Mouse (Mus musculus) embryo, embryonic 11 days (tissue): ENCODE results near the gene Ror1.
A peak's percentile ranks its signal among the peaks of the same experiment; 100 is the strongest.

ENCODE experiments used
- DNase-seq: peaks from one replicate; pipeline ENCODE4 v3.0.0-alpha.2; 2015

Gene Ror1

DNA sequence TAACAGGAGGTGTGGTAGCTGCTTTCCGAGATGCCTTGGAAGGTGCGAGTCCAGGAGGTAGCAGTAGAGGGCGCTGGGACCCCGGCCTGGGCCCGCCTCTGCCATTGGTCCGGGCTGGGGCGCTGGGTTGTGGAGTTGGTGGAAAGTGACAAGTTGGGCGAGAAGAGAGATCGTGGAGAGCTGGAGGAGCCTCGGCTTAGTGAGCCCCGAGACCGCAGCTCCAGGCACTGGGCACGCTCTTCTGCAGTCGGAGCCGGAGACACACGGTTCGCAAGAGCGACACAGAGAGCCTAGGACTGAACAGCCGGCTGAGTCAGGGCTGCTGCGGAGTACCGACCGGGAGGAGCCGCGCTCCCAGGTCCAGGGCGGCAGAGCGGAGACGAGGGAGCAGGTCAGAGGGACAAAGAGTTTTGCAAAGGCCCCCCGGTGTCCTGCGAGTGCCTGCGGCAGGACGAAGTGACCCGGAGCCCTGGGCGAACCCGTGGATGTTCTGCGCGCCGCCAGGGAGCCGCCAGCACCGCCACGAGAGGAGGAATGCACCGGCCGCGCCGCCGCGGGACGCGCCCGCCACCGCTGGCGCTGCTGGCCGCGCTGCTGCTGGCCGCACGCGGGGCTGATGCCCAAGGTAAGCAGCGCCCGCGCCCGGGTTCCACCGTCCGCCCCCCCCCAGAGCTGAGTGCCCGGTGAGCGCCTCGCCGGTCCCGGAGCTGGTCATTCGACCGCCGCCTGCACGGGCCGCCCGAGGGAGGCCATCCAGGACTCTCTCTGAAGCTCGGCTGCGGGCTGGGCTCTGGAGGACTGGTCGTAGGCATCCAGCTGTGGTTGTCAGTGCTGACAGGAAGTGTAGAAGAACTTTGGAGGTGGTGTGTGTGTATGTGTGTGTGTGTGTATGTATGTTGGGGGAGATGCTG lies at the start of gene Ror1:
TSS of gene Ror1 (plus strand) at position 107 of the 911 bp plus-strand sequence.
- DNase-seq: peak; percentile 91

DNA sequence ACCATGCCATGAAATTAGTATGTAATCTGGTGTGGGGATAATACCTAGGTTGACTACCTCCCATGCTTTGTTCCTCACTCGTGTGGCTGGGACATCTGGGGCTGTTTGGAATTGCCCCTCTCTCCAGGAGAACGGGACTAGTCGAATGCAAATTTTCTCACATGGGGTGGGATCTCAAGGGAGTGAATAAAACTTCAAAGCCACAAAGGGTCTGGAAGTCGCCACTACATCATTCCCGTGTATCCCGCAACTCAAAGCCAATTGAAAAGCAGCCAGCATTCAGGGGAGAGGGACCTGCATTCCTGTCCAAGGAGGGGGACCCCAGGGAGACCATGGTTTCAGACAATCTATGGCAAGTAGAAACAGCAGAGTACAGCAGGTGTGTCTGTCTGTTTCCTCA lies 48.5 kb upstream of the Ror1 start:
- no peak for DNase-seq

DNA sequence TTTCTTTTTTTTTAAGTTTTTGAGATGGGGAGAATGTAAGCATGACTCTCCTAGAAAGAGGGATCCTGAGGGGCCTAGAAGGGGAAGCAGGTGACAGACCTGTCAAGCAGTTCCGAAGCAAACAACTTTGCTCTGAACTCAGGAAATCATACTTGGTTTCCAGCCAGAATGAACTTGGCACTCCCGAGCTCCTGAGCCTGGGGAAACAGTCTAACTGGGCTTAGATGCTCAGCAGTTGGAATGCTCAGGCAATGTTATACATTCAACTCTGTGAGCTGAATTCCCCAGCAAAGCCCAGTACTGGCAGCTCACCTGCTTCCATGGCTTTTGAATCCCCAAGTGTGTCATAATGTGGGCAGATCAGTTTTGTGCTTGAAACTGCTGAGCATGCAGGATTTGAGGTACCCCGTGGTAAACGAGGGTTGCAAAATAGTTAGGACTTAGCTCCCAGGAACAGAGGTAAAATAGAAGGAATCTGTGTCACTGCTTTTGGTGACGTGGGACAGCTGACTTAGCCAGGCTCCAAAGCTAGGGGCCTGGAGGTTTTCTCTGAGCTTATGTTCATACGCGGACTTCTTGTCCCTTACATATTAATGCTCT lies 47.1 kb upstream of the Ror1 start:
- DNase-seq: no peak

DNA sequence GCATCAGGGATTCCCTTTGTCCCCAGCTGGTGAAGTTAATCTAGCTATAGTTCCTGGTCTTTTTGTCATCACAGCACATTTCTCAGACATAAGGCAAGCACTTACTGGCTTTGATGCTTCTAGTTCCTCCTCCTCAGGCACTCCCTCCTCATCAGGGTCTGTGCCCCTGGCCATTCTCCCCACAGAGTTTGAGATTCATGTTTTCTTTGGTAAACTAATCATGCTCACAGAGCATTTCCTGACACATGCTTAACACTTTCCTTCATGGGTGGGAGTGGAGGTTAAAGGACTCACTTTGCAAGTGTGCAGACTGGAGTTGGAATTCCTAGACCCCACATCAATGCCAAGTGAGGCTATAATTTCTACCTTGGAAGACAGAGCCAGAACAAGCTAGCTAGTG lies 43.8 kb upstream of the Ror1 start:
- no peak for DNase-seq

DNA sequence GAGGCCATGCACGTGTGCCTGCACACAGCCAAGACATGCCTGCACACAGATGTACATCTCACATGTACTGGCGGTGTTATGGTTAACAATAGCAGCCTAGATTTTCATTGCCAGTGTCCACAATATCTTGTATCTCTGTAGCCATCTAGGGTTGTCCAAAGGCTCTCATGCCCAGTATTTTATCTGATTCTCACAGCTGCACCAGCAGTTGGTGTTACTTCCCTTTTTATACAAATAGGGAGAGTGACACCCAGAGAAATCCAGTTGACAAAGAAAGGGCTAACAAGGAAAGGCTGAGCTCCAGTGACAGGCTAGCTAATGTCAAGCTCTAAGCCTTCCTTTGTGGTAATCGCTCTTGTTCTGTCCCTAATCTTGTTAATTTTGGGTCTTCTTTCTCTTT lies 43.3 kb upstream of the Ror1 start:
- no peak for DNase-seq

DNA sequence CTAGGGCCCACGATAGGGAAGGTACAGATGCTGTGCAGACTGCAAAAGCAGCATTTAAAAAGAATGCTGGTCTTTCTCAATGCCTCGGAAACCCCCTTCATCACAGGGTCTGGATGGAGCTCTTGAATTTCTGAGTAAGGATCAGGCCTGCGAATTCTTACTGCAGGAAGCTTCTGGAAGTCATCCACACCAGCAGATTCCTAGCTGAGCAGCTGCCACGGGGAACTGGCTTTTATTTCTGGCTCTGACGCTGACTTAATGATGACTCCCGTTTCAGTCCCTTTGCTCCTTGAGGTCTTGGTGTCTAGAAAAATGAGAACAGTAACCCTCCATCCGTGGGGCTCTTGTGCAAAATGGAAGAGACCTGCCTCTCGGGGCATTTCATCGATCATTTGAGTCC lies 39.5 kb upstream of the Ror1 start:
- DNase-seq: no peak

DNA sequence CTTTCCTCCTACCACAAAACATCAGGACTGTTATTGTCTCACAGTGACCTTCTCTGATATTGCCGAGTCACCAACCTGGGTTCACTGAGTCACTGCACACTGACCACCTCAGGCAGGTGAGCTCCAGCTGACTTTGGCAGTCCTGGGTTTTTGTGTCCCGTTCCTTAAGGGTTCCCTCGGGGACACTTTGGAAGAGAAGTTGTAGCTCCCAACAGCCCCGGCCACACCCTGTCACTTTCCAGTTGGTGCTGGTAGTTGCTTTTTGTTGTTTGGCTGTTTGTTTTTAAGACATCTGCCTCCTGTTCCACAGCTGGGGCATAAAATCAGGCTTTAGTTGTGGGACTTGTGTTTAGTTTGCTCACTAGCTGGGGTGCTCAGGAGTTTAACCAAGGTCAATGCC lies 39.1 kb upstream of the Ror1 start:
- DNase-seq: no peak

DNA sequence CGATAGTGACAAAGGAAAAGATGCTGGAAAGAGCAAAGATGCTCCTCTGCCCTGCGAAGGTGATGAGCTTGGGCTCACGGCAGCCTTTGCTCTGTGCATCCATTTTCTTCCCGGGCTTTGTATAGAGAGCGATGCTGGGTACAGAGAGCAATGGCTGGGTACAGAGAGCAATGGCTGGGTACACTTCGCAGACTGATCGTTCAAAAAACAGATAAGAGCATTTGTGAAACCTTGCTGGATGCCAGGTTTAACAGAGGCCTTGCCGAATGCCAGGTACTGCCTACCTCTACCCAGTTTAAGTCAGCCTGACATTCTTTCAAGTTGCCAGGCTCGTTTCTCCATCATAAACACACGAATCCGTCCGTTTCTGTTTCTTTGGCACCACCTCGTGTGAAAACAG lies 38.2 kb upstream of the Ror1 start:
- no peak for DNase-seq

DNA sequence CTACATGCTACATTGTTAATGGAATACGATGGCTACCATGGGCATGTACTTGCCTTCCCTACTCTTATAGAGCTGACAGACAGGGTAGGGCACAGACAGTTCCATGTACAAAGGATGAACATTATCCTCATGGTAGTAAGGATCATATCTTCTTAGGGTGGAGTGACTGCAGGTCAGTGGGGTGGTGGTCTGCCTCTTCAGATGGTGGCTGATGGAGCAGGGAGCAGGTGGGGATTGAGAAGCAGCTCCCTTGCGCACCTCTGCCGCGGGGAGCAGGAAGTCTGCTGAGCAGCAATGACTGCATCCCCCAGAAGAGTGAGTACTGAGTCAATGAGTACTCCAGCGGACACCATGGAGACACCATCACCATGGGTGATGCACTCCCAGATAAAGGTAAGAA lies 37.0 kb upstream of the Ror1 start:
- no peak for DNase-seq

DNA sequence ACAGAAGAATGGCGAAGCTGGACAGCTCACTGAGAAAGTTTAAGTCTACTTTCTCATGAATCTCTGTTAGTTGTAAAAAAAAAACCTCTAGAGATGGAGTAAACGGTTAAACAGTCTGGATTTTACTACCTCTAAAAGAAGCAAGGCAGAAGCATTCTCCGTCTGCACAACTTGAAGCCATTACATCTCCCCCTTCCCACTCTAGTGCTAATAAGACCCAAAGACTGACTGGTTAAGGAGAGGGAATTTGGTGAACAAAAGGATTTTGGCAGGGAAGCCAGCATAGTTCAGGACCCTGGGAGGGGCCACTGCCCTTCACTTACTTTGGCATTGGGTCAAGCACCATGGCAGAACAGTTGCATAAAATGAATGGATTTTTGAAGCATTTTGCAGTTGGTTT lies 35.8 kb upstream of the Ror1 start:
- no peak for DNase-seq

DNA sequence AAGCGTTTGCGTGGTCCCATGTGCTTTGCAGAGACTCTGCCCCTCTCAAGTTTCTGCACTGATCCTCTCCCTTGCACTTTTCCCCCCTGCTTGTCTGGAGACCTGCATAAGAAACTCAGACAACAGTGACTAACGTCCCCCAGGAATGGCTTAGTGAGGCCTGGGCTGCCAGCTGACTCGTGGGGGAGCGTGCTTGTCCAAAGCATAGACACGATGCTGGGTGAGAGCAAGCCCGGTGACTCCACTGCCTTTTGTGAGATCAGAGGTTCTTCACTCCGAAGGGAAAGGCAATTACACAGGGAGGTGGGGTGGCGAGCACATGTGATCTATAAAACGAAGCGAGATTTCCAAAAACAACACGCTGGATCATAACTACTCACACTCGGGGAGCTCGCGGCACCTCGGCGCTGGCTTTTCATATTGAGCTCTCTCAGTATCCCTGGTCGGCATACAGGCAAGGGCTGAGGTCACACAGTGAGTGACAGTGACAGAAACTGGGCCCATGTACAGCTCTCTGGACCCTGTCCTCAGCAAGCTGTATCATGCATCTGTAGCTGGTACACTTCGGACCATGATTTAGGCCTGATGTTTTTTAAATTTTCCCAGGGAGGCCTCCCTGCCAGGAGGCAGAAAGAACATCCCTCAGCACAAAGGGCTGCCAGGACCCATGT lies 34.1 kb upstream of the Ror1 start:
- DNase-seq: no peak

DNA sequence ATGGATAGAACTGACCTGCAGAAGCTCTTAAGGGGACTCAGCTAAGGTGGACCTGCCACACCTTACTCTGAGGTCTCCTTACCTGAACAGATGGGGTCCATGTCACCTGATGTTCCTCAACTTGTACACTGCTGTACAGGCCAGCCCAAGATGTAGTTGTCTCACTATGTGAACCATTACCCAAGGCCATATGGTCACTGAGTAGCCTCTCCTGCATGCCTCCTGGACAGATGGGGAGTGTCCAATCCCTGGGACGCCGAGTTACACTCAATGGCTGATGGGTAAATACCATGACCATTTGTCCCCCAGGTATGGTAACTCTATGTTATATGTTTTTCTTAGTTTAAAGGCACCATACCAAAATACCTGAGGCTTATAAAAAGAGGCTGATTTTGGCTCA lies 29.9 kb upstream of the Ror1 start:
- no peak for DNase-seq

DNA sequence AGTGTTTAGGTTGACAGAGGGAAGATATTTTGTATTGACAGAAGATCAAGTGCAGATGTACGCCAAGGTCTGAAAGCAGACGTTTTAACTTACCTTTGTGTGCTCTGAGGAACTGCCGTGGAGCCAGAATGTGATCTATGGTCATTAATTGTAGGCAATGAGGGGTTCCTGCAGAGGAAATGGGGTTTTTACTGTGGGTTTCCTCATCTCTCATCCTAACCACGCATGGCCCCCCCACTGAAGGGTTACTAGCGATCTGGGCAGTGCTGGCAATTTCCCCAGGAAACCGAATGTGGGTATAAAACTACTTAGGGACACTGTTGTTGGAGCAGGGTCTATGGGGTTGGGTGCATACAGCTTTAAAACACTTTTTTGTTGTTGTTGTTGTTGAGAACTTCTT lies 25.5 kb upstream of the Ror1 start:
- DNase-seq: no peak

DNA sequence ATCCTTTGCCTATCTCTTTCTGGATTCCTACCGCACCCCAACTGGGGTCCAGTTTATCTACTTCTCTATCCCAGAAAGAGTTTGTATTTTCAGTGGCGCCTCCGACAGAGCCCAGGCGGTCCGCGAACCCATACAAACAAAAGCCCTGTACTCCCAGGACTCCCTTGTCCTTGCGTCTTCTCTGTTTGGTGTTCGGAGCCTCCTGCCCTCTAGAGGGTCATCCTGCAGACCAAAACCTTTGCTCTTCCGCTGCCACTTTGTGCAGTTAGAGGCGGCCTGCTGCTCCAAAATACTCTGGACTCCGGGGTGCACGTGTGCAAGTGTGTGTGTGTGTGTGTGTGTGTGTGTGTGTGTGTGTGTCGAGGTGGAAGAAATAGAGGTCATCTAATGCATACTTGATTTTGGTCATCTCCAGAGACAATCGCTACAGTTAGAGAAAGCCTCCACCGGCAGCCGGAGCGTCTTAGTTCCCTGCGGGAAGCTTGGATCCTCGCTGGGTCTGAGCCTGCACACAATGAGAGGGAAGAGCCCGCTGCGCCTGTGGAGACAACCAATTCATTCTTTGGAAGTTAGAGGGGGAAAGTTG lies 1.1 kb downstream of the Ror1 start:
- peak; percentile 69 for DNase-seq

DNA sequence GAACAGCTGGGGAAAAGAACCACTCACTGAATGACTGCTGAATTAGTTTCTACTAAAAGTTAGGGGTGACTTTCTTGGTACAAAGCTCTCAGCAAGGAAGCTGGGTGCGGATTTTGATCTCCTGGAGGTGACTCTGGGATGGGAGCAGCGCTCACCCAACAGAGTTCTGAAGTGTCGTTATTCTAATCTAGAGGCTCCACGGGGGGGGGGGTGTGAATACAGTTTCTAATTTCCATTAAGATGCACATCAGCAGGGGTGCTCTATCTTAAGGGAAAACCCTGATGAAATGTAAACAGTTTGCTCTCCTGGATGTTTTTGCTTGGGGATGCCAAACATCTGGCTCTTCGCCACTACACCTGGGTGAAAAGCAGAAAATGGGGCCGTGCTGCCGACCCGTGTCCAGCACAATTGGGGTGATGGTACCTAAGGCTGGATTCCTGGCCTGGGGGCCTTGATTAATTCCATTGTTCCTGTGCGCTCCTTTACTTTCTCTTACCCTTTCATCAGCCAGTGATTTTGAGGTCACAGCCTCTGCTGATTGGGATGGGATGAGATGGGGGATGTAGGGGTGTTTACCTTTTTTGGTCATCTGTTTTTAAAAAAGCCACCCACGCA lies 1.9 kb downstream of the Ror1 start:
- DNase-seq: no peak

DNA sequence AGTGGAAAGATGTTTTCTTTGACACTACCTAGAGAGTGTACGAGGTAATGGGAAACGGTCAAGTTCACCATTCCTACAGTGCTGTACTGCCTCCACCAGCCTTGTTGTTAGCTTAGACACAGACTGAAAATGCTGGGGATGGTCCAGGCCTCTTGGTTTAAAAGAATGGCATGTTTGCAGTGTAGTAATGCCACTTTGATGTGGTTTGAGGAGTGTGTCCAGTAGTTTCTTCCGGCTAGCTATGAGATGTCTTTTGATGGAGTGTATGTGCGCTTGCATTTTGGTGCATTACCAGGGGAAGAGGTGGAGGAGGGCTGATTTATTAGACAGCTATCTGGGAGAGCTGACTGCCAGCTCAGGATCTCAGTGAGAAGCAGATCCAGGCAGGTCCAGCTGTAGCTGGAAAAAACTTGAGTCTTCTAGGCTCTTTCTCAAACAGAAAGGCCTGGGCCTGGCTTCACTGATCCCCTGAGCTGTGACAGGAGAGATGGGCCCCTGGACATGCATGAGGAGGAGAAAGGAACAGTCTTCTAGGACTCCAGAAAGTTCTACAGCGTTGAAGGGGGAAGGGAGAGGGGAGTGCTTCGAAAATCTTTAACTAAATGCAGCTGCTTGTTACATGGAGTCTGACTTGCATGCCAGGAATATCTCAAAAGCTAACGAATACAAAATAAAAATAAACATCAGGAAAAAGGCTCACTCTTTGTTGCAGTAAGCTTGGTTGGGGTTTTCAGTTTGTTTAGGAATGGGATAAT lies 5.7 kb downstream of the Ror1 start:
- peak; percentile 28 for DNase-seq

DNA sequence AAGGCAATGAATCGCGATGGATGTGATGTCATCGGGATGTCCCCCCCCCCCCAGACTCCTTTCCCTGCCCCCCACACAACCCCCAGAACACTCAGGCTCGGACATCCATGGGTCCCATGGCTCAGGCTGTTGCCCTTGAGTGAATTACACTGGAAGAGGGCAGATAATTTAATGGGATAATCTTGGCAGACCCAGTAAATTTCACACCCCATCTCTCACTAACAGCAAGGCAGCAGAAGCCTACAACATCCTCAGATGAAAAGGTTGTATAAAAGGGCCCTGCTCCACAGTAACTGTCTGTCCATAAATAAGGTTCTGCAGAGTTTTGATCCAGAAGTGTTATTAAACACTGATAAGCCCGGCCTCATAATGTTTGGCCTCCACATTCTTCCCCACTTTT lies 6.3 kb downstream of the Ror1 start:
- DNase-seq: no peak

DNA sequence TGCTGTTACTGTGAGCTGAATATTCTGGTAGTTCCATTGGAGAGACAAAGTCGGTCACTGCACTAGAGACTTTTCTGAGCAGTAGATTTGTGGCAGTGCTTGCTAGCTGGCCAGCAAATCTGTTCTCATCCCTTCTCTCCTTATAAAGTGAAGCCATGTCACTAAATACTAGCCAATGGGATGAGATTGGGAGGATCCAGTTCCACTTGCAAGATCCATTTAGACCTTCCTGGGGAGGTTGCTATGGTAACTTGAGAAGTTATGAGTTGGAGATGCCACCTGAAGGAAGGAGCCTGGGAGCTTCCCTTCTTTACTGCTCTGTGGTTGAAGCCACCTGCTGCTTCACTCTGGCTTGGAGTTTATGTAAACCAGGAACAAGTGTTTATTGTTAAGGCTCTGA lies 8.7 kb downstream of the Ror1 start:
- DNase-seq: no peak

DNA sequence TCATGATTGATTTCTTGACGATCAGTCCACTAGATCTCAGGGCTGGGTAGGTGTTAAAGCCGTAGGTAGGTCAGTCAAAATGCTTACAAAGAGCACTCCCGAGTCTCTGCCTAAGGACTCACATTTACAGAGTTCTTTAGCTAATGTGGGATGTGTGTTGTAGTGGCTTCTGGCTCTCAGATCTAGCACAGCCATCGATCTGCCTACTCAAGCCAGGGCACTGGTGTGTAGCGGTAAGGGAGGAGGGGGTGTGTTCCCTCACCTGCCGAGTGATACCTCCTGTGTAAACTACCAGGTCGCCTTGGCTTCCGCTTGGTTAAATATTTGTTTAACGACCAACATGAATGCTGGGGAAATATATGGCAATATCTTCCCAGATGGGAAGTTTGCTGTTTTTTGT lies 12.0 kb downstream of the Ror1 start:
- no peak for DNase-seq

DNA sequence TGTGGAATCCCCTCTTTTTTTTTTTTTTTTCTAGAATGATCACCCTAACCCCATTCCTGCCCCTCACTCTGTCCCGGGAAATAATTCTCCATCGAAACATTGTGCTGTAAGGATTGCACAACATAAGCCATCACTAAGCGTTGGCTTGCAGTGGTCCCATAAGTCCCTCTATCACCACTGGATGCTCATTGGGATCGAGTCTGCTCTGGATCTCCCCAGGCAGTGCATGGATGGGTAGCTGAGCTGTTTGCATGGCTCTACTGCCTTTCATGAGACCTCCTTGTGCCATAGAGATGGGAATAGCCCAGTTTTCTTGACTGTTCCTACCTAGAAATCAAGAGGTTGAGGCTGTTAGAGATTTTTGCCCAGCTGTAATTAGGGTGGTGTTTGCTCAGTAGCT lies 13.0 kb downstream of the Ror1 start:
- DNase-seq: no peak

DNA sequence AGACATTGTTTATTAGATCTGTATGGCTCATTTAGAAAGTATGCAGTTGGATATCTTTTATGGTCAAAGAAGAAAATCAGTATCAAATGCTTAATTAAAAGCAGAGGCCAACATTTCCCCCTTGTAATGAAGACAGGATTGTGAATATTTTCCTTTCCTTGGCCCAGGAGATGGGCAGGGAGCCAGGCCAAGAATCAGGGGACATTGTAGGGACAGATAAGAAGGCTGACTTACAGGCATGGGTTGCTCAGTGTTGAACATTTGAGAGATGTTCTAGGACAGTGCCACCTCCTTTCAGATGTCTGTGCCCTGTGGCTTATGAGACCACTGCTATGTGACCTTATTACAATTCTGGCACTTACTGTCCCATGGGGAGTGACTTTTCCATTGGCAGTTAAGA lies 18.6 kb downstream of the Ror1 start:
- DNase-seq: no peak

DNA sequence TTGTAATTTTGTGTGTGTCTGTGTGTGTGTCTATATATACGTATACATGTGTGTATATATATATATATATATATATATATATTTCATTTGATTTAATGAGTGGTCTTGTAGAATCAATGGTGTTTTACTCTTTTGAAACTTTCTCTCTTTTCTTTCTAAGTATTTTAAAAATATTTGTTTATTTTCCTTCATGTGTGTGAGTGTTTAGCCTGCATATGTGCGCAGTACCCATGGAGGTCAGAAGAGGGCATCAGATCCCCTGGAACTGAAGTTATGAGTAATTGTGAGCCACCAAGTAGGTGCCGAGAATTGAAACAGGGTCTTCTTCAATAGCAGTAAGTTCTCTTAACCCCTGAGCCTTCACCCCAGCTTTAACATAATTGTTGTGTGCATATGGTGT lies 20.8 kb downstream of the Ror1 start:
- no peak for DNase-seq

DNA sequence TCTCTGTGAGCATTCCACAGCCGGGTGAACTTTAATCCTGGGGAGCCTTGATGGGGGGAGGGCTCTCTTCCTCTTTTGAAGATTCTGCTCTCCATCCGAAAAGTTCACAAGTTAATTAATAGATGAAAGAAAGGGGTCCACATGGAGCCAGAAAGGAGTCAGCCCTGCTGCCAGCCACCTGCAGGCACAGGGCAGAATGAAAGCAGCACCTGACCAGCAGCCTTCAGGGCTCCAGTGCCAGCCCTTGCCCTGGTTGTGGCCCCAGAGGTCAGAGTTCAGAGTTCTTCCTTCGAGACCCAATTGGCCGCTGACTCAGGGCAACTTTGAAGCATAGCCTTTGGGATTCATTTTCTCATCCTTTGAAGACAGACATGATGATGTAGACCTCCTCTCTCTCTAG lies 23.1 kb downstream of the Ror1 start:
- no peak for DNase-seq
